Mouse (Mus musculus) inflammation-experienced regulatory T-cells, adult 6 months (primary cell): ENCODE measurements around the gene Cpvl. TPM values are rescaled to one million over a fixed set of nuclear protein-coding genes. Genes with fewer than 3 reads are reported as not detected.

Source experiments
- ATAC-seq: one replicate; pipeline ENCODE4 v1.8.0; 2017
- polyA plus RNA-seq, 3 experiments: library from polyadenylated mRNA; unstranded; fragments of 100-300 nt; shearing (Covaris generic); gene quantifications; one replicate each; pipeline ENCODE4 v1.2.1; 2017

Gene Cpvl
- polyA plus RNA-seq, 3 experiments from 2014 or later = not detected

GRCm38 (mm10) chr6:53931605-53932004 is 46.9 kb downstream of the Cpvl start:
- no peak for ATAC-seq

- no peak for ATAC-seq
Measured at GRCm38 (mm10) chr6:53929858-53930257, 48.6 kb downstream of the Cpvl start.

- ATAC-seq = no peak
Measured at GRCm38 (mm10) chr6:53926197-53926596, 52.3 kb downstream of the Cpvl start.

GRCm38 (mm10) chr6:53925192-53925591 is 53.3 kb downstream of the Cpvl start:
- ATAC-seq = no peak

- ATAC-seq = no peak
Measured at GRCm38 (mm10) chr6:53920041-53920440, 58.4 kb downstream of the Cpvl start.

- no peak for ATAC-seq
Measured at GRCm38 (mm10) chr6:53917026-53917558, 61.4 kb downstream of the Cpvl start.

GRCm38 (mm10) chr6:53915347-53915746 is 63.1 kb downstream of the Cpvl start:
- ATAC-seq = no peak

- no peak for ATAC-seq
Measured at GRCm38 (mm10) chr6:53913151-53913550, 65.3 kb downstream of the Cpvl start.

- no peak for ATAC-seq
Measured at GRCm38 (mm10) chr6:53912112-53912782, 66.2 kb downstream of the Cpvl start.

- ATAC-seq = no peak
Measured at GRCm38 (mm10) chr6:53909986-53910385, 68.5 kb downstream of the Cpvl start.

GRCm38 (mm10) chr6:53909446-53909845 is 69.0 kb downstream of the Cpvl start:
- ATAC-seq = no peak

GRCm38 (mm10) chr6:53906871-53907270 is 71.6 kb downstream of the Cpvl start:
- ATAC-seq = no peak

- ATAC-seq = no peak
Measured at GRCm38 (mm10) chr6:53906051-53906462, 72.4 kb downstream of the Cpvl start.

- no peak for ATAC-seq
Measured at GRCm38 (mm10) chr6:53905576-53905975, 72.9 kb downstream of the Cpvl start.

- ATAC-seq = no peak
Measured at GRCm38 (mm10) chr6:53904703-53905395, 73.6 kb downstream of the Cpvl start.

GRCm38 (mm10) chr6:53904186-53904585 is 74.3 kb downstream of the Cpvl start:
- no peak for ATAC-seq

GRCm38 (mm10) chr6:53901741-53902140 is 76.7 kb downstream of the Cpvl start:
- no peak for ATAC-seq

- no peak for ATAC-seq
Measured at GRCm38 (mm10) chr6:53897872-53898464, 80.5 kb downstream of the Cpvl start.

GRCm38 (mm10) chr6:53897126-53897525 is 81.3 kb downstream of the Cpvl start:
- no peak for ATAC-seq

GRCm38 (mm10) chr6:53893731-53894130 is 84.7 kb downstream of the Cpvl start:
- no peak for ATAC-seq

GRCm38 (mm10) chr6:53891109-53891508 is 87.4 kb downstream of the Cpvl start:
- ATAC-seq = no peak

- no peak for ATAC-seq
Measured at GRCm38 (mm10) chr6:53884931-53885330, 93.5 kb downstream of the Cpvl start.

- ATAC-seq = no peak
Measured at GRCm38 (mm10) chr6:53884496-53884895, 94.0 kb downstream of the Cpvl start.

- no peak for ATAC-seq
Measured at GRCm38 (mm10) chr6:53883405-53883804, 95.1 kb downstream of the Cpvl start.
